Mouse (Mus musculus) megakaryocyte progenitor cell, adult 5-6 weeks (primary cell): ENCODE results near the gene Mucl3. TPM values are rescaled to one million over a fixed set of nuclear protein-coding genes. Genes with fewer than 3 reads are reported as not detected.

ENCODE experiments used
- ATAC-seq: replicated peaks from 2 replicates; pipeline ENCODE4 v1.8.0; 2016; ENCODE audit warnings: mild to moderate bottlenecking, moderate TSS enrichment, inconsistent platforms; ENCODE audit not compliant: poor library complexity
- total RNA-seq, 2 experiments: library from RNA; stranded (forward) in 1 of 2; stranded (reverse) in 1 of 2; fragments of 157-497, 149-512 nt in 1 of 2; fragments of 200-1000 nt in 1 of 2; gene quantifications; 2 replicates each; pipeline versions ENCODE4 v1.2.3 to v1.2.4; 2015 to 2017

The Mucl3 gene
- not detected in 2 replicates for total RNA-seq (2015)
- total RNA-seq (2017) = not detected in 2 replicates

DNA sequence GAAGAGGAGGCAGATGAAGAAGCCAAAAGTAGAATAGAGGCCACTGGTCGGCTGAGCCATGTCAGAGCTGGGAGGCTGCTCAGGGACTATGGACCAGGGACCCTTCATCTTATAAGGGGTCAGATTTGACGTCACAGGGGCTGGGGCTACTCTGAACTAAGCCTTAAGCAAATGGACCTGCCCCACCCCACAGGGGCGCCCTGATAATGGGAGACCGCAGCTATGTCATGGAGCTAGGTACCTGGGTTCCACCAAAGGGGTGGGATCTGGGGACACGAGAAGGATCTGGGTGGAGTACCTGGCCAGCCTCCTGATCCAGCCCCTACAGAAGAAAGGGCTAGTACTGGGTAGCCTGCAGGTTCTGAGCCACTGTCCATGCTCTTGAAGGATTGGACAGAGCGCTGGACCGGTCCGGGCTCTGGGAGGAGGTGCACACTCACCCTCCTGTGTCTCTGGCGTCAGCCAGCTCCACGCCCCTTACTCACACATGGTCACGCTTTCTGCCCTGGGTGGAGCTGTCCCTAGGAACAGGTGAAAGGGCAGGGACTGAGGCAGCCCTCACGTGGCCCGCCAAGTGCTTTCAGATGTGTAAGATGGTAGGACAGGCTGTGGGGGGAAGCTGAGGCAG lies at the start of gene Mucl3:
Gene Mucl3 (minus strand): TSS at position 87 of the 628 bp plus-strand sequence.
- ATAC-seq = no peak

DNA sequence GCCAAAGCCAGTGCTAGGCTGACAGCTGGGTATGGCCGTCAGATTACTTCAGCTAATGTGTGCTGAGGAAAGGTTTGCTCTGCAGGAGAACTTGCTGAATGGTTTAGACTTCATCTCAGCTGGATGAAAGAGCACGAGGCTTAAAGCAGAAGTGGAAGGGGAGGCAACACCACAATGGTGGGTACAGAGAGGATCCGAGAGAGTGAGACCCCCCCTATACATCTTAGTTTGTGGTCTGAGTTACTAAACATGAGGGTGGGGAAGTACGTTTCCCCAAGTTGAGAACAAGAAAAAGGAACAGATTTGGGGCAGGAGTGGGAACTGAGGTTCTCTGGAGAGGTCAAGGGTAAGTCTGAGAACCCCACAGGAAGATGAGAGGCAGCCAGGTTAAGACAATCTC lies 48.9 kb upstream of the Mucl3 start:
- ATAC-seq = peak; percentile 70

DNA sequence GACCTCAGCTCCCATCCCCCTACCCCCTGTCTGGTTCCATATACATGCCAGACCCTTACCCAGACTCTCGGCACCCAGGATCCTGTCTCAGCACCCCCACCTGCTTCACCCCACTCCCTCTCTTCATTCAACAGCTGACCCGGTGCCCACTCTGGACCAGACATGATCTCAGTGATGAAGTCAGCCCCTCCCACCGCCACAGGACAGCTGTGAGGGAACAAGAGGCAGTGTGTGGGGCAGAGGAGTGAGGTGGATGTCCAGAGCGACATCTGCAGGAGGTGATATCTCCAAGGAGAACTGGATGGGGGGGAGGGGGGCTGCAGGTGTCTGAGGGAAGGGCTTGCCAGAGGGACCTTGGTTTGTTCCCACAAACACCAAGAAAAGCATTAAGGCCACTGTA lies 48.3 kb upstream of the Mucl3 start:
- ATAC-seq = no peak

DNA sequence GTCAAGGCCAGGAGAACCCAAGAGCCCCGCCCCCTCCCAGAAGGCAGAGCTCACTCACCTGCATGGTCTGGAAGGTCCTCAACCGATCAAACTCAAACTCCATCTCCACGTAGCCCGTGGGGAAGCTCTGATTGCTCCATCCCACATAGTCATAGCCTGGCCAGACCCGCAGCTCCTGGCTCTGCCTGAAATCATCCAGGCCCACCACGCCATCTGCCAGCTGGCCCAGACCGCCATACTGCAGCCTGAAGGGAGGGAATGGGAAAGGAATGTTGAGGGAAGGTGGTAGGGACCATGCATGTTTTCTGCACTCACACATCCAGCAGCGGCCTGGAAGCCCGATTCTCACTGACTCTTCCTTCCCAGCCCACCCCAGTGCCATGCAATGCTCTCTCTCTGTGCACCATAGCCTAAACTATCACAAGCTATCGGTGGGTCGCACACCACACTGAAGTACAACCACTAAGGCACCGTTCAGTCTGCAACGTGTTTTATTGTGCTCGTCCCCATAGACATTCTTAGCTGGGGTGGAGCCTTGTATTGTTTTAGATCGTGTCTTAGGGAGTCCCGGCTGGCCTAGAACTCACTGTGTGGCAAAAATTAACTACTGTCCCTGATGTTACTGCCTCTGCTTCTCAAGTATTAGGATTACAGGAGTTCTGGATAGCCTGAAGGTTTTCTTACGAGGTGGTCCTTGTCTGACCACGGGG lies 46.6 kb upstream of the Mucl3 start:
- no peak for ATAC-seq

DNA sequence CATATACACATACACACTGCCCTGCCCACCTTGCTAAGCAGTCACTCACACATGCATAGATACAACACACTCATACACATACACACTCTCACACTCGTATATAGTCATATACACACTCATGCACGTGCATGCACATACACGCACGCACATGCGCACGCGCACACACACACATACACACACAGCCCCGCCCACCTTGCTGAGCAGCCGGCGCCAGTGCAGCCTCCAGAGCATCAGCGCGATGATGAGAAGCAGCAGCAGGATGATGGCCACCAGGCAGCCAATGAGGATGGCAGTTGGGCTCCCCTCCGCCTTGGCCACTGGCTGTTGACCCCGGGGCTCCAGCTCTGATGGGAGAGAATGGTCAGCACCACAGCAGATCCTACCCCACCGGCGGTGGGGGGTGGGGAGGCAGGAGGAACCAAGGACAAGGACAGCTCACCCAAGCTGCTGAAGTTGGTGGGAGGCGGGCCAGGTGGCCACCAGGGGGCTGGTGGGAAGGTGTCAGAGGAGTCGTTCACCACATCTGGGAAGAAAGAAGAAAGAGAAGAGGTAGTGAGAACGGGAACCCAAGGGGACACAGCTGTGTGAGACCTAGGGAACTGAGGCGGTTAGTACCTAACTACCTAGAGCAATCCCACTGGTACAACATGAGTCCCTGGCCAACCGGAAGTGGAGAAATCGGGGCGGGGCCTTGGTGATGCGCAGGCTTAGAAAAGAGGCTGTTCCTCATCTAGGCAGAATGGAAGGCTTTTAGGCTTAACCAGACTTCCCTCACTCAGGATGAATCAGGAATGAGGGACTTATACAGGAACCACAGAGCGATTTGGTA lies 45.1 kb upstream of the Mucl3 start:
- peak; percentile 55 for ATAC-seq

DNA sequence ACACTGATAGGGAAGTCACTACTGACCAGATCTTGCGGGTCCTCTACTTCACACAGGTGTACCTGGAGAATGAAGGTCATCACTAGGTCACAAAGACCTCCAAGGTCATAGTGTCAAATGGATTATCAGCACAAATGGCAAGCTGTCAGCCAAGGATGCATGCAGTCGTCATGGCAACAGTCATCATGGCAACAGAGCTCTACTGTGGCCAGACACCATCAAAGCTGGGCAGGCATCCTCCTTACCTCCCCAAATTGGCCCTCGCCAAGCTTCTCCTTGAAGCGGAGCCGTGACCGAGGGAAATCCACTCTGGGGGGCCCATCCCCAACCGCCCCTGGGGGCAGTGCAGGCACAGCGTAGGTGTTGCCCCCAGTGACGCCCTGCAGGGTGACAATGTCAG lies 41.6 kb upstream of the Mucl3 start:
- no peak for ATAC-seq

DNA sequence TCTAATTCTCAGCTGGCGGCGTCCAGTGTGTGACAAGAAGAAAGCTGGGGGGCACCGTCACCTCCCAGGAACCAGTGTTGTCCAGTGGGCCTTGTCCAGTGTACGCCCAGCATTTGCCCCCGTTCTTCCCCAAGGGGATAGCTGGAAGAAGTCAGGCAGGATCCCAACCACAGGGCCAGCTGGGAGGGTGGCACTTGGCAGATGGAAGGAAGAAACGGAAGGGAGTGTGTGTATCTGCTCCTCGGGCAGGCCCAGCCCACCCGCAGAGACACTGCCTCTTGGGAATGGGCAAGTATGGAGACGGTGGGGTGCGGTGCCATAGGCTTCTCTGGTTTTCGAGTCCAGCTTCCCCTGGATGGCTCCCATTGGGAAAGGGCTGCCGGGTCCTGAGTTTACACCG lies 38.5 kb upstream of the Mucl3 start:
- no peak for ATAC-seq

DNA sequence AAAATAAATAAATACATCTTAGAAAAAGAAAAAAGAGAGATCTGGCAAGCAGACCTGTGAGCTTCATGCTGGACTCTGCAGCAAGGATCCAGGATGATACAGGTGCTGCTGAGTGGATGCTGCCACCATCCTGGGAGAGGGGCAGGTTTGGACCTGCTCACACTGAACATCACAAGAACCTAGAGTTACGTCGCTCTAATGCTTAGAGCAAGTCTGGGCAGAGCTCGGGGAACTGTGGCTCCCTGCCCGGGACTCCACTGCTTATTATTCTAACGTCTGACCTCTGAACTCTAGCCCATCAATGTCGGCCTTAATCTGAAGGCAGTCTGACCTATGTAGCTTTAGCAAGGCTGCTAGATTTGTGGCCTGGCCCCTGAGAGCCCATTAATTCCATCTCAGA lies 37.1 kb upstream of the Mucl3 start:
- no peak for ATAC-seq

DNA sequence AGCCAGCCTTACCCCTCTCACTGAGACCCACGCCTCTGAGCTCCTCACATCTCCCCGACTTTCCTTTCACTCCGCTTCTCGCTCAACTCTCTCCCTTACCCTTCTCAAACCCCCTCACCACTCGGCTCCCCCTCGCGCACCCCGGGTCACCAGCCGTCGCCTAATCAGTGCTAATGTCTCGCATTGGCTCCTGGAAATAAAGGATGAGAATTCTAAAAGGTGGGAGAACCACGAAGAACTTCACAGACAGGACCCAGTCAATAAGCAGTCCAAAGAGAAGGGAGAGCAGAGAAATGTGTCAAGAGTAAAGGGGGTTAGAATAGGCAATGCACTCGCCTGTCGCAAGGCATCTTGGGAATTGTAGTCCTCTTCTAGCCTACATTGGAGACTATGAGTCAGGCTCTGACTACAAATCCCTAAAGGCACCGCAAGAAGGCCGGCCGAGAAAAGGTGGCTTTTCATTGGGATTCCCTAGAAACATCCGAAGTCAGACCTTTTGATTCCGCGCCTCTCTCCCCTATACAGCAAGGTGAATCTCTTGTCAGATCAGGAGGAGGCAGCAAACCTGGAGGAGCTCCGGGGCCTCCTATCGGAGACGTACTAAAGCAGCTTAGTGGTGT lies 30.0 kb upstream of the Mucl3 start, which contains the start of gene Gtf2h4:
Gene Gtf2h4 (minus strand): TSS at position 324 of the 620 bp plus-strand sequence.
- peak; percentile 100 for ATAC-seq

DNA sequence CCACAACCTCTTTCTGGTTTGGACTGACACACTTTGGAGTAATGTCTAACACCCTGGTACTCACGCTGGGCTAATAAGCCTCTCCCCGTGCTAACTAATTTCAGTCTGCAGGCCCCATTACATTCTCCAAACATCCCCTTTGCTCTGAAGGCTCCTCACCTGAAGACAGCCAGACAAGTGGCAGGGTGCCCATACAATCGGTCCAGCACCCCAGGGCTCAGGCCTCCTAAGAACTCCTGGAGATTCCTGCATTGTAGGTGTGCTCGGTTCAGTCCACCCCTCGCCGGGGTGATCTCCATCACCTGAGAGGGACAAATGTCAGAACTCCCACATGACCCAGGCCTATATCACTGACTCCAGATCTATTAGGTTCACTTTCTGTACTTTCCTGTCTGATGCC lies 29.0 kb upstream of the Mucl3 start:
- ATAC-seq = no peak

DNA sequence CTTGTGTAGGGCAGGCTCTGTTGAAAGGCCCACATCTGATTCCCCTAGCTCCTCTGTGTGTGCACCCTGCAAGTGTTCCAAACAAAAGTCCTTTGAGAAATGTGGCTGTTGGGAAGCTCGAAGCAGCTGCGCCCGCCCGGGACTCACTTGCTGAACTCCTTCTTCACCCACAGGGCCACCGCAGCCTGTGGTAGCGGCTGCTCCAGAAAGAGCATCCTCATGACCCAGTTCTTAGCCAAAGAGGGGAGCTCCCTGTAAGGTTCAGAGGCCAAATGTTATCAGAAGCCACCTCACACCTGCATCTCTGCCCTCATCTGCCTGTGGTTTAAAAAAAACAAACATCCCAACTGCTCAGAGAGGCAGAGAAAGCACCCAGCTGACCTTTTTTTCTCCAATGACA lies 28.4 kb upstream of the Mucl3 start:
- no peak for ATAC-seq

DNA sequence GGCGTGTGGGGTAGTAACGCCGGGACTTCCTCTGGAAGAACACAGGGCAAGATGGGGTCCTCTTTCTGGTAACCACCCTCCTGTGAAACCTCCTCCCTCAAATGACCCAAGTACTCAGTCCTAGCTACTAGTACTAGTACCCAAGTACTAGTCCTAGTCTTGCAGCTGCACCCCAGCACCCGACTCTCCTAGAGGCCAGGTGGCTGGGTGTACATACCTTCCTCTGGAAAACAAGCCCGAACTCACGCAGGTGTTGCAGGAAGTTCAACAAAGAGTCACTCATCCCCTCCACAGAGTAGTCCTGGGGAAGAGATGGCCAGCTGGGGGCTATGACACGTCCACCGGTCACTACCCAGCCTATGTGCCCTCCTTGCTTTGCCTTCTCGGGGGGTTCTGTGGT lies 26.2 kb upstream of the Mucl3 start:
- no peak for ATAC-seq

DNA sequence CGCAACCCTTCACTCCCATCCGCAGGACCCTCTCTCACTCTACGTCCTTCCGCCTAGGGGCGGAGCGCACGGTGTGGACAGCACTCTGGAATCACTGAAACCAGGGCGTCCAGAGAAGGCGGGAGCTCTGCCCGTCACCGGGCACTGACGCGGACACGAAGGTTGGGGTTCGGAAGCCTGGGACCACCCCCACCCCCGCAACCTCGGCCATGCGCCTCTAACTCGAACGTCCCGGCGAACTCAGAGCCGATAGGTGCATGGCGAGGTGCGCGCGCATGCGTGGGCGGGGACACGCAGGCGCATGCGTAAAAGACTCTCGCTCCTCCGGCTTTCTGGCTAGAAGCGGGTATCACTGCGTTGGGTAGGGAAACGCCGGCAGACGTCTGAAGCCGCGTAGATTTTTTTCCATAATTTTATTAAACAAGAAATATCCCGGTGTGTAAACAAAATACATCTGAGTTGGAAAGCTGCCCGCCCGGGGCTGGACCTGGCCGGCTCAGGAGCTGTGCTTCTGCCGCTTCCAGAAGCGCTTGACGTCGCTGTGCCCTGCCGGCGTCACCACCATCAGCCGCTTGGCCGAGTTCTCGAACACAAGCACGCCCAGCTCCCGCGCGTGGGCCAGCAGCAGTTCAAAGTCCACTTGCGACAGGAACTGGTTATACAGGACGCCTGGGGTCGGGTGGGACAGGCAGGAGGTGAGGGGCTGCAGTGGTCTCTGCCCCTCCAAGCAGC lies 24.0 kb upstream of the Mucl3 start, which contains the start of gene Vars2:
Gene Vars2 (minus strand): TSS at position 259 of the 732 bp plus-strand sequence.
- ATAC-seq = peak; percentile 77

DNA sequence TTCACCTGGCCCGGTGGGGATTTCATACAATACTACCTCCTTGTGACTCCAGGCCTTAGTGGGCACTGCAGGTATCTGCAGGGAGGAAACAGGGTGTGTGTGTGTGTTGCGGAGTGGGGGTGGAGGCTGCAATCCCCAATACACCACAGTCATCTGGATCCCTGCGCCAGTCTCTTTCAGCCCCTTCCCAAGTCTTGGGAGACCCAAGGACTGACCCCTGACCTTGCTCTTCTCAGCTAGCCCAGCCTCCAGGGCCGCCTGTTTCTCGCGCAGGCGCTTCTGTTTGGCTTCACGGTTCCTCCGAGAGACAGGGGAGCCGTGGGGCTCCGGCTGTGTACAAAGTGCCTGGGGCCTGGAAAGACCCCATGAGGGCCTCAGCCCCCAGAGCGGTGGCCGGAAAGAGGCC lies 23.4 kb upstream of the Mucl3 start:
- ATAC-seq = peak; percentile 30

DNA sequence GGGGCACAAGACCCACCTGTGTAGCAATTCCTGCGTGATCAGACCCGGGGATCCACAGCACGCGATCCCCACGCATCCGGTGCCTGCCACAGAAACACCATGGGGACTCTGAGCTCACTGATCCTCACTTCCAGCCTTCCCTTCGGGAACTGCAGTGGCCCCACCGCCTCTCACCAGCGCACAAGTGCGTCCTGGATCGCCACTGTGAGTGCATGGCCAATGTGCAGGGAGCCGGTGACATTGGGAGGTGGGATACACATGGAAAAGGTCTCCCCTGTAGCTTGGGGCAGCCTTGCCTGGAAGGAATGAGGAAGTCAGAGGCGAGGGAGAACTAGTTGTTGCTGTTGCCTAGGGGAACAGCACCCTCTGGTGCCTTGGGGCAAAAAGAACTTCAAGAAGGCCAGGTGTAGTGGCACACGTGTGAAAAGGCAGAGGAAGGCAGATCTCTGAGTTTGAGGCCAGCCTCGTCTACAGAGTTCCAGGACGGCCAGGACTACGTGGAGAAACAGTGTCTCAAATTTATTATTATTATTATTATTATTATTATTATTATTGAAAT lies 22.5 kb upstream of the Mucl3 start:
- peak; percentile 64 for ATAC-seq

DNA sequence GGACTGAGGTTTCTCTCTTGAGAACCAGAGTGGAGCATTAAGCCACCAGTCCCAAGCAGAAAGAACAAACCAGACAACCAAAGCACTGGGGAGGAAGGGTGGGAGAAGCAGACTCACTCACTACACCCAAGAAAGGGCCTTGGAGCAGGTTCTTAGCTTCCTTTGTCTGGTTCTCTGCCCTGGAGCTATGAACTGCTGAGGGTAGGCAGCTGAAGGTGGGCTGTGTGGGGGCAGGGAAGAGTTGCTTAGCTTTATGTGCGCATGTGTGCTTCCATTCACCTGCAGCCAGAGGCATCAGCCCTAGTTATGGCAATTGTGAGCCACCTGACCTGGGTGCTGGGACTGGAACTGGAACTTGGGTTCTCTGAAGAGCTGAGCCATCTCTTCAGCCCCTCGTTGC lies 9.6 kb upstream of the Mucl3 start:
- no peak for ATAC-seq

DNA sequence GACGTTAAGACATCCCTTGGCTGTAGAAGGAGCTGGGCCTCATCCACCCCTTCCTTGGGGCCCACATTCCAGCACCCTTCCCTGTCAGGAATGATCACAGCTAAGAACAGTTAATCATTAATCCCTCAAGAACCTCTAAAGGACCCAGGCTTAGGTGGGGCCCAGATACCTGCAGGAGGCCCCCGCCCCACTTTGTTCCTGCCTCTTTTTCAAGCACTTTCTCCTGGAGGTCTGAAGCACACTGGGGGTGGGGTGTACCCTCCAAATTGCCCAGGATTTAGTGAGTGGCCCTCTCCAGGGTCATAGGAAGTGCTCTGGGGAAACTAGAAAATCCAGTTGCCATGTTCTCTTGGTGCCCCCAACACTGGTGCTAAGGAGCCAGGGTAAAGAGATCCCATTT lies 5.9 kb upstream of the Mucl3 start:
- ATAC-seq = no peak

DNA sequence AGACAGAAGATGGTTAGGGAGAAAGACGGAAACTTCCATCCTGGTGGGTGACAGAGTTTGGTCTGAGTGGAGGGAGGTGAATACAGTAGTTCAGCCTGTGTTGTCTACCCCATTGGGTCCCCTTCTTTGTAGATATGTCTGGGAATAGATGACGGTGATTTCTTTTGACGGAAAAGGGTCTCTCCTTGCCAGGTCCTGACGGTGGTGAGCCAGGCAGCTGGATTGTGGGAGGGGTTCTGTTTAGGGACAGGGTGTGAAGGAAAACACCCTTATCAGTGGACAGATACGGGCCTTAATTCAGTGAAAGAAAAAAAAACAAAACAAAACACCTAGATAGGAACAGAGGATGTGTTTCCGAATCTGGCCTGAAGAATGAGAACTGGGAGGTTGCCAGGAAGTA lies 4.1 kb downstream of the Mucl3 start:
- no peak for ATAC-seq

DNA sequence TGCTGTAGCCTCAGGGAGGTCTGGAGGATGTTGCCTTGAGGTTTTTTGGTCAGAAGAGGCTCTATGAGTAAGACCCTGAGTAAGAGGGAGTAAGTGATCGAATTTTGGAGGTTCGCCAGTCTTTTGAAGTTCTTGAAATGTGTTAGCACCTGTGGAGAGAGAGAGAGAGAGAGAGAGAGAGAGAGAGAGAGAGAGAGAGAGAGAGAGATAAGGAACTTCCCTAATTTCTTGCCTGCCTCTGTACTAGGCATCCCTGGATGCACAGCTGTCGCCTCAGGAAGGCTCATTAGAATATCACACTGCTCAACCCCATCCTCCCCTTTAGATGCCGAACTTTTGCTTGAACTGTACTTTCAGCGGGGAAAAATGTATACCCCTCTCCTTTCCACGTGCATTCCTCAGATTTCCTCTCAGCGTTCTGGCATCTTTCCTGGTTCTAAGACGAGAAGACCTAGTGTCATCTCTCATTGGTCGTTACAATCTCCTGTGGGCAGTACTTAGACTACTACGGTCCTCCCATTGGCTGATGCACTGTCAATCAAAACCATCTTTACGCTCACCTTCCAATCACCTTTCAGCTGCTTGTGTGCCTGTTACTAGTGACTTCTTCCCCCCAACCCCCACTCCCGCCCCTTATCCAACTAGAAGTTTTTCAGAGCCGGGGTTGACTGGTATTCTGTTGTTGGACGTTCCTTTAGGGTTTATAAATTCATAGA lies 4.9 kb downstream of the Mucl3 start:
- peak; percentile 57 for ATAC-seq

DNA sequence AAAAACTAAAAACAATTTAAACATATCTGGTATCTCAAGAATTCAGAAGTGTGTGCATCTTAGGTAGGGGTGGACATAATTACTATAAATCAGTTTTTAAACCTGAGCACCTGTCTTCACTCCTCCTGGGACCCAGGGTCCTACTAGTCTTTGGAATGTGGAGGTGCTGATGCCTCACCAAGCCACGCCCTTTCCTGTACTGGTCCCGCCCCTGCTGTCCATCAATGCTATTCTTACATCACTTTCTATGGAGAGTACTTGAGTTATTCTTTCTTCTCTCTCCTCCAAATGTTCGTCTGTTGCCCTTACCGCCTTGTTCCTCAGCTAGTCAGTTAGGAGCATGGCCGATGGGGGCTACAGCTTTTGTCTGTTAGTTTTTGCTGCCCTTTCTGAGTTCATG lies 7.1 kb downstream of the Mucl3 start:
- ATAC-seq = peak; percentile 66
